ENCODE assay signal across 8 mouse cellular contexts in the genomic region with DNA sequence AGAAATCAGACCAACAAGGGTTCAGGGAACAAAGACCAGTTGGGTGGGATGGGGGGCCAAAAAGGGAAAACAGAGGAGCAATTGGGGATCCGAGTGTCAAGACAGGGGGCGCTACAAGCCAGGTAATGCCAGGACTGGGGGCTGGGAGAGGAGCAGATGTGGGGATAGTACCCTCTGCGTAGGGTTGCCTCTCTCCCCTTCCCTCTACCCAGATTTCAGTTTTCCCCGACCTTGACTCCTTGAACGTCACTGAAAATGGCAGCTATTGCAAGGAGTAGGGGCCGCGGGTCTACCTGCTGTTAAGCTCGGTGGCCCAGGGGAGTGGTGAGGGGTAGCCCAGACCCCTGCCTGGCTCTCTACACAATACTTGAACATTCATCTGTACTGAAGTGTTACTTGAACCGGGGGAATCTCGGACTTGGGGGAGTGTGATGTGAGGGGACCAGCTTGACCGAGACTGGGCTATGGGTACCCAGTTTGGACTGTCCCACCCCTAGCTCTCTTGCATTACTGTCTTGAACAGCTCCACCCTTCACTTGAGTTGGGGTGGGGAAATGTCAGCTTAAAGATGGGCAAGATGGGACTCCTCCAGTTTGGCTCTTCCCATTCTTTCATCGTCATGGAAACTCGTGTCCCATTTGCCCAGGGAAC. TPM values are rescaled to one million over a fixed set of nuclear protein-coding genes. Genes with fewer than 3 reads are reported as not detected.
A peak's percentile ranks its signal among the peaks of the same experiment; 100 is the strongest.
DNase-seq lines count a peak whose midpoint lies in the region; ATAC-seq and TF ChIP-seq lines count a peak whose summit lies in the region.

No protein-coding gene starts in this region.

- peaks cover 48% of the 10 kb centered on the region for H3K36me3 ChIP-seq in heart, embryonic 14.5 days (ENCODE audit: control insufficient read depth, insufficient read depth, low read length)
- H3K36me3 ChIP-seq in intestine, postnatal 0 days (ENCODE audit: control insufficient read depth, insufficient read depth): peaks cover 33% of the 10 kb centered on the region

- H3K4me3 ChIP-seq in heart, embryonic 14.5 days (ENCODE audit: control insufficient read depth in 1 of 2, insufficient read depth in 1 of 2, low read depth in 1 of 2, low read length in 2 of 2): no peak overlapping the region
- no peak overlapping the region for H3K4me3 ChIP-seq in cortical plate, adult 2 months (ENCODE audit: insufficient read depth, low read length)
- H3K4me3 ChIP-seq in intestine, postnatal 0 days (ENCODE audit: low read depth, low read length): peak overlapping the region; percentile 80; the same call in 1 of the 2 replicates

- TF ChIP-seq CTCF in cortical plate, adult 2 months (IDR thresholded peaks at IDR 0.05; ENCODE audit: extremely low read depth, insufficient read depth, low read length): no peak
- TF ChIP-seq CTCF in intestine, postnatal 0 days (IDR thresholded peaks at IDR 0.05; ENCODE audit: low read depth): peak; percentile 47

- 55% methylated on average over 13 of the region's 13 CpGs for WGBS in heart, embryonic 14.5 days
- WGBS in intestine, postnatal 0 days: 58% methylated on average over 13 of the region's 13 CpGs

- no peak overlapping the region for H3K9ac ChIP-seq in heart, embryonic 14.5 days (ENCODE audit: low read length)
- no peak overlapping the region for H3K9ac ChIP-seq in intestine, postnatal 0 days (ENCODE audit: low read depth, low read length)

- no peaks in the 10 kb centered on the region for H3K27me3 ChIP-seq in heart, embryonic 14.5 days (ENCODE audit: control insufficient read depth, insufficient read depth, low read length)
- no peaks in the 10 kb centered on the region for H3K27me3 ChIP-seq in intestine, postnatal 0 days (replicated peaks; ENCODE audit: control insufficient read depth, insufficient read depth, low read length)

- H3K4me2 ChIP-seq in heart, embryonic 14.5 days (ENCODE audit: low read length): peak overlapping the region; percentile 93
- H3K4me2 ChIP-seq in intestine, postnatal 0 days (replicated peaks; ENCODE audit: low read depth): peak overlapping the region; percentile 97

- DNase-seq in heart, adult 11 months: no peak
- peak; percentile 27 to 37 for DNase-seq in B cell, adult 2 months
- DNase-seq in naive thymus-derived CD4-positive, alpha-beta T cell, adult 2 months (ENCODE audit: low read depth): peak; percentile 36
- no peak for DNase-seq in right cerebral cortex, adult 2 months (ENCODE audit: low spot score in 2 of 2)
- no peak for DNase-seq in ovary, postnatal 10 days (ENCODE audit: low spot score)

- H3K27ac ChIP-seq in heart, embryonic 14.5 days (replicated peaks in 1 of 2; ENCODE audit: control insufficient read depth in 1 of 2, insufficient read depth in 1 of 2, low read depth in 2 of 2, low read length in 2 of 2): 0 out of 4 replicates have a peak overlapping the region, but pooled peaks of 1 of the 2 experiments have one; percentile 4
- no peak overlapping the region for H3K27ac ChIP-seq in cortical plate, adult 2 months (ENCODE audit: insufficient read depth, low read length)
- no peak overlapping the region for H3K27ac ChIP-seq in intestine, postnatal 0 days (ENCODE audit: low read depth, low read length)

- peaks cover 8 to 12% of the 10 kb centered on the region in 2 experiments for H3K4me1 ChIP-seq in heart, embryonic 14.5 days (ENCODE audit: control insufficient read depth in 2 of 2, insufficient read depth in 2 of 2, low read length in 2 of 2)
- H3K4me1 ChIP-seq in cortical plate, adult 2 months (ENCODE audit: control insufficient read depth, insufficient read depth, low read length): no peaks in the 10 kb centered on the region; the same call in 1 of the 2 replicates
- H3K4me1 ChIP-seq in intestine, postnatal 0 days (replicated peaks; ENCODE audit: control insufficient read depth, insufficient read depth, low read length): peaks cover 3% of the 10 kb centered on the region; the same call in 1 of the 2 replicates

- TF ChIP-seq POLR2A in cortical plate, adult 2 months (IDR thresholded peaks at IDR 0.05; ENCODE audit: extremely low read depth, insufficient read depth, low read length): peak; percentile 11; the same call in 1 of the 2 replicates

- peak; percentile 0; the same call in 1 of the 2 replicates for ATAC-seq in heart, embryonic 14.5 days (ENCODE audit: insufficient number of reproducible peaks, insufficient read depth, low FRiP score, low read depth)
- ATAC-seq in intestine, postnatal 0 days: 0 out of 2 replicates have a peak, but pooled peaks have one; percentile 1

- no peaks in the 10 kb centered on the region for H3K9me3 ChIP-seq in heart, embryonic 14.5 days (ENCODE audit: control insufficient read depth, low read length)
- H3K9me3 ChIP-seq in intestine, postnatal 0 days (ENCODE audit: control insufficient read depth): no peaks in the 10 kb centered on the region

RNA-seq across cellular contexts. Expression of a gene that starts 1.1 kb away (rescaled TPM):
- 15.7 and 17.7 TPM in 2 replicates for polyA plus RNA-seq in heart, embryonic 14.5 days (2014; fragmentation: Nextera tagmentation; extraction: Ambion mirVana)
- 24.6 and 25.0 TPM in 2 replicates for polyA plus RNA-seq in cortical plate, adult 2 months (2012; rRNA removed)
- 18.7 and 21.8 TPM in 2 replicates for polyA plus RNA-seq in intestine, postnatal 0 days (2015; fragmentation: Nextera tagmentation; extraction: Ambion mirVana)

RNA-seq across cellular contexts. Expression of a gene that starts 8.0 kb away (rescaled TPM):
- polyA plus RNA-seq in heart, embryonic 14.5 days (2014; fragmentation: Nextera tagmentation; extraction: Ambion mirVana): 15.0 and 16.5 TPM in 2 replicates
- polyA plus RNA-seq in cortical plate, adult 2 months (2012; rRNA removed): 15.7 and 16.4 TPM in 2 replicates
- polyA plus RNA-seq in intestine, postnatal 0 days (2015; fragmentation: Nextera tagmentation; extraction: Ambion mirVana): 9.7 and 9.9 TPM in 2 replicates

RNA-seq across cellular contexts. Expression of a gene that starts 16.9 kb away (rescaled TPM):
- polyA plus RNA-seq in heart, embryonic 14.5 days (2014; fragmentation: Nextera tagmentation; extraction: Ambion mirVana): not detected in 2 replicates
- polyA plus RNA-seq in cortical plate, adult 2 months (2012; rRNA removed): not detected in 2 replicates
- polyA plus RNA-seq in intestine, postnatal 0 days (2015; fragmentation: Nextera tagmentation; extraction: Ambion mirVana): not detected in 2 replicates

RNA-seq across cellular contexts. Expression of a gene that starts 24.1 kb away (rescaled TPM):
- polyA plus RNA-seq in heart, embryonic 14.5 days (2014; fragmentation: Nextera tagmentation; extraction: Ambion mirVana): 0.93 and 1.5 TPM in 2 replicates
- 59.2 and 60.7 TPM in 2 replicates for polyA plus RNA-seq in cortical plate, adult 2 months (2012; rRNA removed)
- 2.1 and 2.2 TPM in 2 replicates for polyA plus RNA-seq in intestine, postnatal 0 days (2015; fragmentation: Nextera tagmentation; extraction: Ambion mirVana)

RNA-seq across cellular contexts. Expression of a gene that starts 31.9 kb away (rescaled TPM):
- polyA plus RNA-seq in heart, embryonic 14.5 days (2014; fragmentation: Nextera tagmentation; extraction: Ambion mirVana): 20.4 and 22.2 TPM in 2 replicates
- polyA plus RNA-seq in cortical plate, adult 2 months (2012; rRNA removed): 14.2 and 14.5 TPM in 2 replicates
- 35.2 and 37.3 TPM in 2 replicates for polyA plus RNA-seq in intestine, postnatal 0 days (2015; fragmentation: Nextera tagmentation; extraction: Ambion mirVana)

Comparison
In these comparisons a context has a peak if more than half of its experiments do, and no peak if none do; other contexts are left out.
1. DNase-seq: peak in B cell, adult 2 months (2 of 2) and naive thymus-derived CD4-positive, alpha-beta T cell, adult 2 months (single experiment); none in heart, adult 11 months (single experiment), right cerebral cortex, adult 2 months (0 of 2) and ovary, postnatal 10 days (single experiment).